Mouse (Mus musculus) bone marrow, adult 2 months (tissue): ENCODE measurements around the gene Rfng.

Source experiments
- CTCF ChIP-seq: fragments of 200-500 bp; IDR thresholded peaks from 2 replicates; pipeline ENCODE4 v1.5.1; 2011; ENCODE audit warnings: low read length, control low read depth; ENCODE audit not compliant: control insufficient read depth, insufficient read depth
- POLR2A ChIP-seq: fragments of 200-500 bp; IDR thresholded peaks from 2 replicates; pipeline ENCODE4 v1.6.1; 2011; ENCODE audit warnings: low read depth, mild to moderate bottlenecking, control low read depth, low read length, borderline replicate concordance; ENCODE audit not compliant: control insufficient read depth

DNA sequence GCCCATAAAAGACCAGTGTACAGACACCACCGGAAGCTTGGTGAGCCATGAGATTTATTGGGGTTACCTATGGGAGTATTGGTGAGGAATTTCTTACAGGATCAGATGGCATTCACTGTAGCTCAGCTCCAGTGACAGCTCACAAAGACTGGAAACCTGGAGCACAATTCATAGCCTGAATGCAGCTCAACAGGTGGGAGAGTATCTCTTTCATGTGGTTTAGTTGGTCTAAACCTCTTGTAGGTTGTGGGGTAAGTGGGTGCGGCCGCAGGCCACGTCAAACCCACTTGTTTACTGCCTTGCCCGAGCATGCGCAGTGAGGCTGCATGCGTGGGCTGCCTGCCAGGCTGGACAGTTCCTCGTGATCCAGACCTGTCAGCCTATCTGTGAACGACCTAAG, 23.8 kb downstream of the Rfng start:
- TF ChIP-seq CTCF (no peak), POLR2A (no peak)
